Mouse (Mus musculus): ENCODE results near the gene Camta2.

The Camta2 gene

DNA sequence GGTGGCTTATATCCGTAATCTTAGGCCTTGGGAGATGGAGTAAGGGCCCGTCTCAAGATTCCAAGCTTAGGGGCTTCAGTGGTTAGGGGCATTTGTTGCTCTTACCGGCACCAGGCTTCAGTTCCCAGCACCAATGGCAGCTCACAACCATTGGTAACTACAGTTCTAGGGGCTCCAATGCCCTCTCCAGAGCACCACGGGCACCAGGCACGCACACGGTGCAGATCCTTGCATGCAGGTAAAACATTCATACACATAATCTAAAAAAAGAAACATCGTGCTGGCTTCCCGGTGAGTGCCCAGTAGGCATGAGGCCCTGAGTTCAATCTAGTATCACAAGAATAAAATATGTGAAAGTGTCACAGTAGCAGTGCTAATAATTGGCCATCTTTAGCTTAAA is 24.8 kb downstream of the Camta2 start:
- no peak for DNase-seq (ENCODE audit: low spot score)

DNA sequence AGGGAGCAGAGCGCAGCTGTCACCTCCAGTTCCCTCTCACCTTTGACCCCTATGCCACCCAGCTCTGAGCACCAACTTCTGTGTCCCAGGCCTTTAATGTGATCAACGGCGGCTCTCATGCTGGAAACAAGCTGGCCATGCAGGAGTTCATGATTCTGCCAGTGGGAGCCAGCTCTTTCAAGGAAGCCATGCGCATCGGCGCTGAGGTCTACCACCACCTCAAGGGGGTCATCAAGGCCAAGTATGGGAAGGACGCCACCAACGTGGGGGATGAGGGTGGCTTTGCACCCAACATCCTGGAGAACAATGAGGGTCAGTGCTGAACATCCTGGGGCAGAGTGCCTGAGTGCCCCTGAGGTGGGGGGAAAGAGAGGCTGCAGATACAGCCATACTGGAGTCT is 27.3 kb downstream of the Camta2 start:
- DNase-seq (ENCODE audit: low spot score), result no peak

DNA sequence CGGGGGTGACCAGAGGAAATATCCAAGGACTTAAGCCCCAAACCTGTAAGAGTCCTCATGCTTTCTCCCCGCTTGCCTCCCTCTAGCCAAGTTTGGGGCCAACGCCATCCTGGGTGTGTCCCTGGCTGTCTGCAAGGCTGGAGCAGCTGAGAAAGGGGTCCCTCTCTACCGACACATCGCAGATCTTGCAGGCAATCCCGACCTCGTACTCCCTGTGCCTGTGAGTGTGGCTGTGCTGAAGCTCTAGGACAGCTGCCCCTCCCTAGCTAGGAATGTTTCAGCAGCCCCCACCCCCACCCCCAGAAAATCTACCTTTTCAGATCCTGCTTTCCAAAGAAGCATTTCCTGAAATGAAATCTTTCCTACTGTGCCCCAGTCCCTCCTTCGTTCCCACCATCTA is 29.0 kb downstream of the Camta2 start:
- no peak for DNase-seq (ENCODE audit: low spot score)

DNA sequence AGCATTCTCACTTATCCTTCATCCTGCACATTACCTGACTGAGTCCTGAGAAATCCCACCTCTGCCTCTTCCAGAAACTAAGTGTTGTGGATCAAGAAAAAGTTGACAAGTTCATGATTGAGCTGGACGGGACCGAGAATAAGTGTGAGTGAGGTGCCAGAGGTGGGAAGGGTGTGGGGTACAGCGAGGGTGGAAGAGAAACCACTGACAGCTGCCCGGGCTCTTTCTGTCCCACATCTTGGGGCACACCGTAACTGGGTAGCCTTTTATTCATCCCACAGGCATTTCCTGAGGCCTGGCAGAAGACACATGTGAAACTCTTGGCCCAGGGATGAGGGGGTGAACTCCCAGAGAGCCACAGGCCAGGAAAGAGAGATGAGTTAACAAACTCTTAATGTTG is 29.4 kb downstream of the Camta2 start:
- DNase-seq (ENCODE audit: low spot score), result no peak

DNA sequence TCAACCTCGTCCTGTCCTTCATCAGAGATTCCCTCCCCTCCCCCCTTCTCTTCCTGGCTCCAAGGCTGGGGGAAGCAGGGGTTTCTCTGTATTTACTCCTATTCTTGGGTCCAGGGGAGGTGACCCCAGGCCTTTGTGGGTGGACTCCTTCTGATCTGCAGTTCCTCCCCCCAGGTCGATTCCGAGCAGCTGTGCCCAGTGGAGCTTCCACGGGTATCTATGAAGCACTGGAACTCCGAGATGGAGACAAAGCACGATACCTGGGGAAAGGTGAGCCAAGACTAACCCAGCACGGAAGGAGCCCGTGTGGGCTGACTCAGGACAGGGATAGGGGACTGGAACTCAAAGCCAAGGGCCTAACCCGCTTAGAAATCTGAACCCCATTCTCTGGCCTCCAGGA is 29.9 kb downstream of the Camta2 start:
- no peak for DNase-seq (ENCODE audit: low spot score)

DNA sequence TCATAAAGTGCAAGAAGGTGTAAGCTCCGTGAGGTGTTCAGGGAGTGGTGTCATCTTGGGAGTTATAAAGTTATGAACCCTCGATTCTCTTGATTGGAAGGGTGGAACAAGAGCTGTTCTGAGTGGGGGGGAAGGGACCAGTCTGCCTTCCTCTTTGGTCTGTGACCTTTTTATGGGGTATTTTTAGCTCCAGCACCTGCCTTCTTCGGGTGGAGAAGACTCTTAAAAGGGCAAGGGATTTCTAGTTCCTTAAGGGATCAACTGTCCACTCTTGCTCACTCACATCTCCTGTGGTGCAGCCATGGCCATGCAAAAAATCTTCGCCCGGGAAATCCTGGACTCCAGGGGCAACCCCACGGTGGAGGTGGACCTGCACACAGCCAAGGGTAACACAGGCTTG is 30.3 kb downstream of the Camta2 start:
- DNase-seq (ENCODE audit: low spot score), result no peak

DNA sequence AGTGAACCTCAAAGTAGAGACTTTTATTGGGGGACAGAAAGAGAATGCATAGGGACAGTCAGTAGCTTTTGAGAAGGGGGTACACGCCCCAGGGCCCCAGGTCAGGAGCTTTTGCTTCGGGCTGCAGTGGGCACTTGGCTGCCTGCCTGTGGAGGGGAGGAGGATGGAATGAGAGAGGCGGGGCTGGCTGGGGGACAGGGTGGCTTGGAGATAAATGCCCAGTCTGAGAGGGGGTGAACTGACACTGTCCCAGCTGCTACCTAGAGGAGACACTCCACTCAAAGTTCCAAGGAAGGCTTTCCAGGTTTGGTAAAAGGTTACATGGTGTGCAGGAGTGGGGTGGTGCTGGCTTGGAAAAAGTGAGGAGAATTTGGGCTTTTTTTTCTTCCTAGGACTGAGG is 30.9 kb downstream of the Camta2 start, which contains the start of gene Eno3:
Gene Eno3, plus strand, starts transcription at position 239 of the 400 bp plus-strand sequence.
- DNase-seq (ENCODE audit: low spot score), result no peak

DNA sequence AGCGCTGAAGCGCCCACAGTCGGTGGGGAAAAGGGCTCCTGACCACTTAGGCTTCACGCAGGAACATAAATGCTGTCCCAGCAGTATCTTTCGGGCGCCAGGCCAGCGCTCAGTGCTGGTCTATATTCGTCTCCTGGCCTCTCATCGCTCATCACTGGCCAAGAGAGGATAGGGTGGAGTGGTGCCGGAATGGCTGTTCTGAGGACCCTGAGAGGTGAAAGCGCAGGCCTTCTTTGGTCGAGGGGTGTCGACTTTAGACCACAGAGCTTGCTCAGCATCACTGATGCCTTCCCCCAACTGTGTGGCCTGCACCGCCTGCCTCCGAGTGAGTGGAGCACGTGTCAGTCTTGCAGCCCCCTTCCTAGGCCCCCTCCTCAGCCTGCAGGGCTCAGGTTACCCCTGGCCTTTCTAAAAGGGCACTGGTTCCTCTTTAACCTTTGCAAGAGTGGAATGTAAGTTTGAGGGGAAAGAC is 31.4 kb downstream of the Camta2 start:
- peak; percentile 38 for DNase-seq (ENCODE audit: low spot score)

DNA sequence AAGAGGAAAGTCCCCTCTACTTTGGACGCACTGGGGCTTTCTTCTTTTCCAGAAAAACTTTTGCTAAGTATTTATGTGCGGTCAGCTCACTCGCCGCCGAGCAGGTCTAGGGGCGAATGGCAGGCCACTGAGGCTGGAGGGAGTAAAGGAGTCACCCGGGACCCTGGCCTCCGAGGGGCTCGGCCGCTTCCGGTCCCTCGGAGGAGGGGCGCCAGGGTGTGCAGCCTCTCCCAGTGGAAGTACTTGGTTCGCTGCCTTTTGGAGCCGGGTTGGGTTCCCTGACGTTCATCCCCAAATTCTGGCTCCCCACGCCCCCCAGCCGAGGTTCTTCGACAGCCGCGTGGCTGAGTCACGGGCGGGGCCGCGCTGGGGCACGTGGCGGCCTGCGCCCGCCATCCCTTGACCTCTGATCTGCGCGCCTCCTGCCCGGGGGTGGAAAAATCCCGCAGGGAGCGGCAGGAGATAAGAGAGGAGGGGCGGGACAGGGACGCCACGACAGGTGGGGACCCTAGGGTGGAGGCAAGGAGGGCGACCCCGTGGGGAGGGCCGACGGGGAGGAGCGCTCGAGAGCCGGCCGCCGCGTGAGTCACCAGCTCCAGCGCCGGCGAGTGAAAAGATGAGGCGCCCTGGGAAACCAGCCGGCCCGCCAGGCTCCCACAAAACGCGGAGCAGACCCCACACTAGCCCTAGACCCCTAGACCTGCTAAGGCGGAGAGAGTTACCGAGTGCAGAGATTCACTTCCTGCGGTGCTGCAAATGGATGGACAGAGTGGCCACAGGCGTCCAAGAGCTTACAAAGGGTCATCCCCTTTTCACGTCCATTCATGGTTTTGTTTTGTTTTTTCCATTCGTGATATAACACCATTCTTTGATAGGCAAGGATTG is 32.1 kb downstream of the Camta2 start:
- peak; percentile 46 for DNase-seq (ENCODE audit: low spot score)

DNA sequence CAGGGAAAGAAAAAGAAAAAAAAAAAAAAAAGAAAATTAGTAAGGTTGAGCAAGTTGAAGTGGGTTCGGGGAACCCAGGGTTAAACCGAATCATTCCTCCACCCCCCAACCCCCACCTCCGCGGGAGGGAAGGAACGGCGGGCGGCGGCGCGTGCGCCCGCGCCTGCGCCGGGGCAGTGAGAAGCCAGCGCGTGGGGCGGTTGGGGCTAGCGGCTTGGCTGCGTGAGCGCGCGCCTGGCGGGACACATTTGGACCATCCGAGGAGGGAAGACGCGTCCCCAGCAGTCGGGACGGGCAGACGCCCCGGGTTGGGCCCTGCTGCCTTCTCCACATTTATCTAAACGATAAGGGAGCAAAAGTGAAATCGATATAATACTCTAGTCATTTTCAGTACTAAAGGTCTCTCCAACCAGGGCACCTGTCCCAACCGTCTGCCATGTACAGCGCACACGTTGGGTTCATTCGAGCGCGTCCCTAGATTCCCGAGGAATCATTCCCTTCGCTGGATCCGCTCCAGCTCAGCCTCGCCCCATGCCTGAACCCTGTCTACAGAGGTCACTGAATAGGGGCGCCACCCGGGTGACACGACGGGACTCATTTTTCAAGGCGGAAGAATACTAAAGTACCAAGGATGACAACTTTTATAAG is 32.9 kb downstream of the Camta2 start:
- DNase-seq (ENCODE audit: low spot score), result peak; percentile 79

DNA sequence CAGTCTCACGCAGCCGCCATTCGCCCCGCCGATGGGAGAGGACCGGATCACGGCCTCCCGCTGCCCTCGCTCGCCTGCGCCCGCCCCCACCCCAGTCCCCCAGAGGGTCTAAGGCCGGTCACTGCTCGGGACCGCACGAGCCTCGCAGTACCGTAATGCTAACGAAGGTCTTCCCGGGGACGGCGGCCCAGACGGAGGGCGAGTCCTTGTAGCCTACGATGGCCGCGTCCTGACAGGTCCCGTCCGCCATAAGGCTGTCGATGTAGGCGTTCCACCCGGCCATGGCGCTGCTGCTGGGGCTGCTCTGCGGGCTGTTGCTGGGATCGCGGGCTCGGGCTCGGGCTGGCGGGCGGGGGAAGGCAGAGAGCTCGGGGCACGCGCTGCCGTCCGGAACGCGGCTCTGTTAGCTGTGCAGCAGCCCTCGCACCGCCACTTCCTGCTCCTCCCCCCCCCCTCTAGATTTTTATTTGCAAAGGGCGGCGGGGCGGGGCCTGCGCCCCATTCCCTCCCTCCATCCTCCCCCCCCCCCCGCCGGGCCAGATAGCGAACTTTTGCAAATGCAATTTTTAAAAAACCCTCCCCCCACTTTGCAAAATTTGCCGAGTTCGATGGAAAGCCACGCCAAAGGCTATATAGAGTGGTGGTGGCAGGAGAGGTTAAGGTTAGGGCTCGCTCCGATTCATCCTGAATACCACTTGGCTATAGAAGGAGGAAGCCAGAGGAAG is 33.5 kb downstream of the Camta2 start, which contains the start of gene Pfn1:
Gene Pfn1, minus strand, starts transcription at position 447 of the 725 bp plus-strand sequence.
- DNase-seq (ENCODE audit: low spot score), result peak; percentile 91

DNA sequence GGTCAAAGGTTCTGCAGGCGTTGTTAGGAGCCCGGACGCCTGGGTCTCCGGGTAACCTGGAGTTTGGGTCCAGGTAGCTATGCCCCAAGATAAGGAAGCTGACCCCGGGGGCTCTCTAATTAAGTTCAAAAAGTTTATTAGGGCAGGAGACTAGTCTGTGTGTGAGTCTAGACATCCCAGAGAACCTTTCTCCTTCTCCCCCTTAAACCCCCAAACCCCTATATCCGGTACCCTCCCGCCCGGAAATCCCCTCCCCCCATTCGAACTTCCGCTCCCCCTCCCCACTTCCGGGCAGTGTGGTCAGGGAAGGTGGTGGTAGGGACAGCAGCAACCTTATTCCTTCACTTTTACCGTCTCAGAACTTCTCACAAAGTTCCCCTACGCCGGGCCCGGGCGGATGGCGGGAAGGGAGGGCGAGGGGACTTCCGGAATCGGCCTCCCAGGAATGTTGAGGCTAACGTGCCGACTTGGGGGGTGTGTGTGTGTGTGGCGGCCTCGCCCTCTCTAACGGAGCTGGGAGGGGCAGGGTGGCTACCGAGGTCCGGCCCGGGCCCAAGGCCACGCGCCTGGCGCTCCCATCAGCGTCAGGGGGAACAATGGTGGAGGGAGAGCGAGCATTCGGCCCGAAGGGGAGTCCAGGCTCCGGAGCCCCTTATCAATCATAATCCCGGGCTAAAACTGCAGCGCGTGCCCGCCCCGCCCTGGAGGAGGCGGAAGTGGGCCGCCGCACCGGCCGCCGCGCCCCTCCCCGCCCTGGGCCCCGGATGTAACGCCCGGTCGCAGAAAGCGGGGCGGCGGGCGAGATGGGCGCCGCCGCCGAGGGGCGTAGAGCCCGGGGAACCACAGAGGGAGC is 34.3 kb downstream of the Camta2 start:
- DNase-seq (ENCODE audit: low spot score), result peak; percentile 53

DNA sequence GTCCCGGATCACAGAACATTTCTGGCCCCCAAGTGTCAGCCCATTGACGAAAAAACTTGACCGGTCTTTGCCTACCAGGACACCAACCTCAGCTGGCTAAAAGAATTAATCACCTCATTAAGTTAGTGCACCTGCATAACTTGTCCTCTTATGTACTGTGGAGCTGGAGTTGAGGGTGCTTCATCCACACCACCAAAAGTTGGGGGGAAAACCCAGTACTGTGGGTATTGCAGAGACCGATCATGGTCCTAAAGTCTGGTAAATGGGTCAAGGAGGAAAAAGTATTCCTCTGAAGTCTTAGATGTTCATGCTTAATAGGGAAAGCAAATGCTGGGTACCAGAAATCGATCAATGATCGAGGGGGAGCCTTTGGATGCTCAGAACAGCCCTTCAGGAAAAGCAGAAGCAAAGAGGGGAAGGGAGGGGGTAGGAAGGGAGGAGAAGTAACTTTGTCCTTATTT is 35.0 kb downstream of the Camta2 start:
- DNase-seq (ENCODE audit: low spot score), result no peak

DNA sequence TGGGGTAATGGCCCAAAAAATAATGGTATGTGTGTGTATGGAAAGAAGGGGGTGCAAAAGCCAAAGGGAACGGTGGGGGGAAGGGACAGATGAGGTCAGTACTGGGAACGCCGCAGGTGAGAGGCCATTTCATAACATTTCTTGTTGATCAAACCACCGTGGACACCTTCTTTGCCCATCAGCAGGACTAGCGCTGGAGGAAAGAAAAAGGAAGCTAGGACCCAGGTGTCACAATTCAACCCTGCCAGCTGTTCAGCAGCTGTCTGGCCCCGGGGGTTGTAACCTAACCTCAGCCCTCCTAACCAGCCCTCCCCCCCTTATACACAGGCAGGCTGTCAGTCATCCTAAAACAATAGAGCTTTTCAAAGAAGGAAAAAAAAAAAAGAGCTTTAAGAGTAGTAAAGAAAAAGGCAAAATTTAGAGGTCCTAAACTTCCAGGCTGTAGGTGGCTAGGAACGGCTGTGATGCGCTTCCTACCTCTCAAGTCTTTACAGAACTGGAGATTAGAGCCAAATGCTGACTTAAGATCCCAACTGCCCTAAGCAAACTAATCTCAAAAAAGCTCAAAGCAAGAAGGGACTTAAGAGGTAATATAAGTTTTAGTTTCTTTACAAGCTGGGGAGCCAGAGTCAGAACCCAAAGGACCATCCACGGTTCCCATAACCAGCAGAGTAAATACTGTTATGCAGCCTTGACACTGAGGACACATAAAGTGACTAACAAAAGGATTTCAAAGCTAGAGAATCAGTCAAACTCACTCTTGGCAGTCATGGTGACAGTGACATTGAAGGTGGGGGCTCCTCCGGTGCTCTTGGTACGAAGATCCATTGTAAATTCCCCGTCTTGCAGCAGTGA is 35.6 kb downstream of the Camta2 start:
- DNase-seq (ENCODE audit: low spot score), result peak; percentile 40

DNA sequence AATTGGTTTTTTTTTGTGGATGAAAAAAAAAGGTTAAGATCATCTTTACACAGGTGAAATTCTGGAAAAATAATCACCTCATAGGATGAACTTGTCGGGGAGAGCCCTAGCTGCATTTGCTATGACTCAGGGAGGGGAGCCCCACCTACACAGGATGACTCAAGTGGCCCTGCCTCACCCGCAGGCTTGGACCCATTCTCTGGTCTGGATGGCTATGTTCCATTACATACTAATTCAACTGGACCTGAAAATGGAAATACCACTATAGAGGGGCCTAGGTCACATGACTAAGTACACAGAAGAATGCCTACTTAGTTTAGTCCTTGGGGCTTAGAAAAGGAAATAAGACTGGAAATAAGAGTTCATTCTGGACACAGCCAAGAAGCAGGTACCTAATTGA is 36.5 kb downstream of the Camta2 start:
- DNase-seq (ENCODE audit: low spot score), result no peak

DNA sequence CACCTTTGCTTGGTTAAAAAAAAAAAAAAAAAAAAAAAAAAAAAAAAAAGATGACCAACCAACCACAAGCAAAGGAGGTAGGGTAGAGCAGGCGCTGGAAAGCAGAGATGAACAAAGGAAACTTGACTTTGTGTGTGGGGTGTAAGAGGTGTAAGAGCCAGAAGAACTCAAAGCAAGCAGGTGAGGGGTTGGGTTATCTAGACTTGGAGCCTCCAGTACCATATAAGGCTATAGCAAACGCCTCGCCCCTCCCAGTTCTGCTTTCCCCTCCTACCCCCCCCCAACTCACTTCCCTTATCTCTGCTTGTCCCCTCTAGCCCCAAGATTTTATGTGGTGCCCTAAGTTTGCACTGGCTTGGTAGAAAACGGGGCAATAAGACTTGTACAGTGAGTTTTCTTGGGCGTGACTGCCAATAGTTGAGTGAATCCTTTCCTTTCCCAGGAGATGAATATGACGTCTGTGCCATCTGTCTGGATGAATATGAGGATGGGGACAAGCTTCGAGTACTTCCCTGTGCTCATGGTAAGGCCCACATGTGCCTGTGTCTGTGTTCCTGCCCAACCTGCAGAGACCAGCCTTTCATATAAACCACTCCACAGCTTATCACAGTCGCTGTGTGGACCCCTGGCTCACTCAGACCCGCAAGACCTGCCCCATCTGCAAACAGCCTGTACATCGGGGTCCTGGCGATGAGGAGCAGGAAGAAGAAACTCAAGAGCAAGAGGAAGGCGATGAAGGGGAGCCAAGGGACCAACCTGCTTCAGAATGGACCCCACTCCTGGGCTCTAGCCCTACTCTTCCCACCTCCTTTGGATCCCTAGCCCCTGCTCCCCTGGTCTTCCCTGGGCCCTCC is 37.4 kb downstream of the Camta2 start:
- no peak for DNase-seq (ENCODE audit: low spot score)

DNA sequence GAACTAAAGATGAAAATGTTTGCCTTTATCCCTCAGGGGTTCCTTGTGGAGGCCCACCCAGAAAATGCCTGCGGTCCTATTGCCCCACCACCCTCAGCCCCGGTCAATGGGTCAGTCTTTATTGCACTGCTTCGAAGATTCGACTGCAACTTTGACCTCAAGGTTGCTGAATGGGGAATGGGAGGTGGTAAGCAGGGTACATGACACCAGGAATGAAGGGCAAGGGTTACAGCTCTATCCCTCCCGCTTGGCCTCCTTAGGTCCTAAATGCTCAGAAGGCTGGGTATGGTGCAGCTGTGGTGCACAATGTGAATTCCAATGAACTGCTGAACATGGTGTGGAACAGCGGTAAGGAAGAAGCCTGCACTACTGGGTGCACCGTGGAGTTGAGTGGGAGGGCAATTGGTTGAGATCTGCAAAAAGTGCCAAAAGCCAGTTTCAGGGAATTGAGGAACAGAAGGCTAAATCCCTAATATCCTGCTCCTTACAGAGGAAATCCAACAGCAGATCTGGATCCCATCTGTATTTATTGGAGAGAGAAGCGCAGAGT is 38.6 kb downstream of the Camta2 start:
- no peak for DNase-seq (ENCODE audit: low spot score)

DNA sequence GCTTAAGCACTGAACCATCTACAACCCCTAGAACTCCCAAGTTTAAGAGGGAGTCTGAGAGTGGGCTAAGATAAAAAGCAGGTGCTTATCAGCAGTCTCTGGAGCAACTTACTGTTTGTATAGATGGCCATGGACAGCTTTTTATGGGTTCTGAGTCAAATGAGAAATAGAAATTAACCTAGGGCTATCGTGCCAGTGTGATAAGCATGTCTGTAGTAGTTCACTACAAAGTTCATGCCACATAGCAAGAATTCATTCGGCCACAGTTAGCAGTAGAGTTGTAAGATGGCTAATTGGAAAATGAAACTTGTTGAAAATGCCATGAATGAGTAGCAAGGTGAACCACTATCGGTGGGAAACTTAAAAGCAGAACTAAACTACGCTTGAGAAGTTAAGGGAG is 39.4 kb downstream of the Camta2 start:
- DNase-seq (ENCODE audit: low spot score), result no peak

DNA sequence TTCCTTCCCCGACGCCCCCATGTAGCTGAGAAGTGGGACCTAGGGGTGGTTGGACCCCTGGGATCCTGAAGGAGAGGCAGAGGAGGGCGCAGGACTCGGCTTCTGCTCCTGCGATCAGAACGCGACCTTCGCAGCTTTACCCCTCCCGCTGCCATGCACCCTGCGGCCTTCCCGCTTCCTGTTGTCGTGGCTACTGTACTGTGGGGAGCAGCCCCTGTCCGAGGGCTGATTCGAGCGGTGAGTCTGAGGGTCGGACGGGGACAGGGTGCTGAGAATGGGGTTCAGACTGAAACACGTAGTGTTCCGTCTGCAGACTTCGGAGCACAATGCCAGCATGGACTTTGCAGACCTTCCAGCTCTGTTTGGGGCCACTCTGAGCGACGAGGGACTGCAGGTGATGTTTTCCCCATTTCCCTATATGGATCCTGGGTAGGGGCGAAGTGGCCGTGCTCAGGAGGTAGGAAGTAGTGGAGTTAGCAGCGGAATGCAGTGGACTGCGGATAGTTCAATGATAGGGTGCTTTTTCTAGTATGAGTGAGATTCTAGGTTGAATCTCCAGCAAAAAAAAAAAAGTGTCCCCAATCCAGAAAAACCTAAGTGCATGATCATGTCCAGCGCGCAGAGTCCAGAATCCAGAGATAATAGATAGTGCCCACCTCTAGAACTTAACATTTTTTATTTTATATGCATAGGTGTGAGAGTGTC is 40.0 kb downstream of the Camta2 start:
- no peak for DNase-seq (ENCODE audit: low spot score)
